Mouse (Mus musculus) cerebellum, postnatal 10 days (tissue): ENCODE data around the gene Rsph9.
A peak's percentile ranks its signal among the peaks of the same experiment; 100 is the strongest.

Experiments used
- DNase-seq, 2 experiments: peaks; one replicate each; pipeline ENCODE4 v3.0.0; 2021; ENCODE audit warnings: mixed read lengths in 2 of 2

The Rsph9 gene

GRCm38 (mm10) chr17:46098525-46098924 lies 45.5 kb downstream of the Rsph9 start:
- no peak for DNase-seq

GRCm38 (mm10) chr17:46091899-46092298 lies 52.1 kb downstream of the Rsph9 start:
- no peak for DNase-seq

GRCm38 (mm10) chr17:46091351-46091750 lies 52.7 kb downstream of the Rsph9 start:
- no peak for DNase-seq

- peak; percentile 27 to 29 for DNase-seq
These were observed 57.6 kb downstream of the Rsph9 start for GRCm38 (mm10) chr17:46086341-46086870.

GRCm38 (mm10) chr17:46084091-46084501 lies 59.9 kb downstream of the Rsph9 start:
- DNase-seq: peak; percentile 95 to 98

GRCm38 (mm10) chr17:46083381-46083780 lies 60.6 kb downstream of the Rsph9 start:
- DNase-seq: no peak

GRCm38 (mm10) chr17:46081657-46082056 lies 62.4 kb downstream of the Rsph9 start:
- peak; percentile 30 to 41 for DNase-seq

- no peak for DNase-seq
These were observed 63.0 kb downstream of the Rsph9 start for GRCm38 (mm10) chr17:46081042-46081441.

GRCm38 (mm10) chr17:46080388-46080787 lies 63.6 kb downstream of the Rsph9 start:
- DNase-seq: no peak

- no peak for DNase-seq
These were observed 65.0 kb downstream of the Rsph9 start for GRCm38 (mm10) chr17:46079037-46079436.

- no peak for DNase-seq
These were observed 66.0 kb downstream of the Rsph9 start for GRCm38 (mm10) chr17:46077921-46078534.

- no peak for DNase-seq
These were observed 67.8 kb downstream of the Rsph9 start for GRCm38 (mm10) chr17:46076260-46076551.

GRCm38 (mm10) chr17:46075551-46076259 lies 68.3 kb downstream of the Rsph9 start:
- DNase-seq: no peak

GRCm38 (mm10) chr17:46075116-46075485 lies 68.9 kb downstream of the Rsph9 start:
- DNase-seq: peak; percentile 33 to 51

- DNase-seq: no peak
These were observed 69.5 kb downstream of the Rsph9 start for GRCm38 (mm10) chr17:46074398-46075115.

GRCm38 (mm10) chr17:46073730-46074301 lies 70.2 kb downstream of the Rsph9 start:
- DNase-seq: peak; percentile 40 to 46
